Mouse (Mus musculus) adrenal gland, postnatal 0 days (tissue): ENCODE results near the gene Fam129b. TPM values are rescaled to one million over a fixed set of nuclear protein-coding genes. Genes with fewer than 3 reads are reported as not detected.

ENCODE experiments used
- polyA plus RNA-seq: library from polyadenylated mRNA; unstranded; fragments of >200 nt; fragmentation: Nextera tagmentation; extraction: Ambion mirVana; gene quantifications from 2 replicates; pipeline ENCODE4 v1.2.1, GENCODE M21; 2015

The Fam129b gene
- polyA plus RNA-seq = 22.0 and 34.5 TPM in 2 replicates

DNA sequence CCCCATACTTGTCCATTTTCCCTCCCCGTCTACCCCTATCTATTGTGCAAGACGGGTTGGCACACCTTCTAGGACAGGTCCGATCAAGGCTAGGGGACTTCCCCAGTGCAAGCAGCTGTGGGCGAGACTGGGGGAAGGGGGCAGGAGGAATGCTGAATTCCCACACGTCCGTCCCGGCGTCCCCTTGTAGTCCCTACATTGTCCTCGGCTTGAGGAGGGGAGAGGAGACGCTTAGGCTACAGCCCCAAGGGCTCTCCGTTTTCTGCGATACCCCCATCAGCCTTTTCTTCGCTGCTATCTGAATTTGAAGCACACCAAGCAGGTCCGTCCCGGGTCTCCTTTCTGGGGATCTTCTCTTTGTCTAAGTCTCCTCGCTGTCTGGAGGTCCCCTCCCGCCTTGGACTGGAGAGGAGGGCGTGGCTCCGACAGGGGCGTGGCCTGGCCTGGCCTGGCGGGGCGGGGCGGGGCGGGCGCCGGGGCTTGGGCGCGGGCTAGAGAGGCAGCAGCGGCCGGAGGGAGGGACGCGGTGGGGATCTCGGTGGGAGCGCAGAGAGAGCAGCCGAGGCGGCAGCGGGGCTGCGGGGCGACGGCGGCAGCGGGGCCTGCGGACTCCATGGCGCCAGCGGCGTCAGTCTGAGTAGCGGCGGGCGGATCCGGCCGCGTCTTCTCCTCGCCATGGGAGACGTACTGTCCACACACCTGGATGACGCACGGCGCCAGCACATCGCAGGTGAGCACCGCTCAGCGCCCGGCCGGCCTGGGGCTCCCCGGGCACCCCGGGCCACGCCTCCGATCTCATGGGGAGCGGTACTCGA lies at the start of gene Fam129b:
Gene Fam129b (plus strand): TSS at position 440 of the 815 bp plus-strand sequence.

DNA sequence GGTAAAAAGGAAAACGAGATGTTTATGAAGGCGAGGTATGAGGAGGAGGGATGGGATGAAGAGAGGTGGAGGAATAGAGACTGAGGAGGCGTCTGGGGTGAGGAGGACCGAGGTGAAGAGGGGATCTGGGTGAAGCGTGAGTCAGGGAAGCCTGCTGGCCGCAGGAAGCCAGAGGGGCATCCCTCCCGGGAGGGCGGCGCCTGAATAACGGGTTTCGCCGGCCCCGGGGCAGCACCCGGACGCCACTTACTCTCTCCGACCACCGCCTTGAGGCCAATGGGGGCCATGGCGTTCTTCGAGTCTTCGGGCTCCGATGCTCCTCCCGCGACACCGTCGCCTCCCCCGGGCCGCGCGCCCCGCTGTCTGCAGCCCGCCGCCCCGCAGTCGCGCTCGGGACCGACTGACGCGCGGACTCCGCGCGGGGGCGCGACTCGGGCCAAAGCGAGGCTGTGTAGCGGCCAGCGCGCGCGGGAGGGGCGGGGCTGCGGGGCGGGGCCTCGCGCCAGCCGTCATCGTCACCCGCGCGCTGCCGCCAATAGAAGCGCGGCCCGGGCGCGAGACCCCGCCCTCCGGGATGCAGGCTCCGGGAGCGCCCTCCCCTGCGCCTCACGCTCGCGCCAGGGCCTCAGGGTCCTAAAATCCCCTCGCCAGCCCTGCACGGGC lies 29.0 kb upstream of the Fam129b start, which contains the start of gene Stxbp1:
Gene Stxbp1 (minus strand): TSS at position 441 of the 663 bp plus-strand sequence.

DNA sequence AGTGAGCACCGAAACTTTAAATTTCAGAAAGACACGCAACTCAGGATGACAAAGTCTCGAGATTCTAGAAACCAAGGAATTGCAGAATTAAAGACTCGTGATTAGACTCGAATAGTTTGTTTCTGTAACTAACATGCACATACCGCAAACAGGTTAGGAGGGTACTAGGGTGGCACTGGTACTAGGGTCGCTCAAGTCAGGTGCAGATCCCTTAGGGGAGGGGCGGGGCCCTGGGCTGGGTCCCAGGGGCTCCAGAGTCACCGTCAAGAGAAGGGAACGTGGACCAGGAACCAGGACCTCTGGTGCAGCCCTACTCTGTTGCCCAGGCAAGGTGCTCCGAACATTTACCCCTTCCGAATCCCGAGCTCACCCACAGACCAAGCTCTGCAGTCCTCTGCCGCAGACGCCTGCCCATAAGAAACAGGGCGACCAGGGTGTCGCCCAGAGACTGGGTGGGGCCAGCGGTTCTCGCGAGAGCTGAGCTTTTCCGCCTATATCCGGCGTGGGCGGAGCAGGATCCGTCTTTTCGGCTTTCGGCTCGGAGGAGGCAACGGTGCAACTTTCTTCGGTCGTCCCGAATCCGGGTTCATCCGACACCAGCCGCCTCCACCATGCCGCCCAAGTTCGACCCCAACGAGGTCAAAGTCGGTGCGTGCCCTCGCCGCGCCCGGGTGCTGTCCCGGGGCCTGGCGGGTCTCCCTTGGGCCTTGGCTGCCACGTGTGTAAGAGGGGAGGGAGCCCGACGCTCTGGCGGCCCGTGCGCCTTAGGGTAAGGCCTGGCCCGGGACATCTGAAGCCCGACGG lies 85.5 kb downstream of the Fam129b start, which contains the start of the genes Rpl12 and Lrsam1:
Gene Rpl12 (plus strand): TSS at position 368 of the 804 bp plus-strand sequence.
Gene Lrsam1 (minus strand): TSS at position 423 of the 804 bp plus-strand sequence.

Other genes starting within 250 kb of the Fam129b start
- 48.8 and 66.6 TPM in 2 replicates for gene Eng, start 229.5 kb upstream of the Fam129b start, polyA plus RNA-seq
- 18.9 and 30.7 TPM in 2 replicates for gene Fpgs, start 172.0 kb upstream of the Fam129b start, polyA plus RNA-seq
- gene Cdk9, start 163.0 kb upstream of the Fam129b start, polyA plus RNA-seq = 68.7 and 83.3 TPM in 2 replicates
- gene Sh2d3c, start 155.1 kb upstream of the Fam129b start, polyA plus RNA-seq = 23.3 and 23.8 TPM in 2 replicates
- gene 6330409D20Rik, start 135.1 kb upstream of the Fam129b start, polyA plus RNA-seq = 0.61 and 0.76 TPM in 2 replicates
- 36.1 and 50.2 TPM in 2 replicates for gene Tor2a, start 118.9 kb upstream of the Fam129b start, polyA plus RNA-seq
- 0.07 TPM in 1 of 2 replicates, not detected in the other for gene Ttc16, start 100.5 kb upstream of the Fam129b start, polyA plus RNA-seq
- gene Ptrh1, start 100.3 kb upstream of the Fam129b start, polyA plus RNA-seq = 2.3 and 3.2 TPM in 2 replicates
- gene Cfap157, start 91.7 kb upstream of the Fam129b start, polyA plus RNA-seq = 0.11 TPM in 1 of 2 replicates, not detected in the other
- 24.2 and 45.3 TPM in 2 replicates for gene Stxbp1, start 28.9 kb upstream of the Fam129b start, polyA plus RNA-seq
- 137 and 195 TPM in 2 replicates for gene Rpl12, start 85.4 kb downstream of the Fam129b start, polyA plus RNA-seq
- gene Lrsam1, start 85.5 kb downstream of the Fam129b start, polyA plus RNA-seq = 8.5 and 8.9 TPM in 2 replicates
- gene Slc2a8, start 106.0 kb downstream of the Fam129b start, polyA plus RNA-seq = 18.7 and 30.2 TPM in 2 replicates